Mouse (Mus musculus) midbrain, embryonic 16.5 days (tissue): ENCODE data around the gene Taf1c. TPM values are rescaled to one million over a fixed set of nuclear protein-coding genes. Genes with fewer than 3 reads are reported as not detected.

Source experiments
- ATAC-seq: fragments of 200-750 bp; cut with Nextera tagmentation; 2 replicates; pipeline ENCODE4 v1.8.0; 2017; ENCODE audit warnings: moderate TSS enrichment
- H3K27ac ChIP-seq: fragments of 300-500 bp; sonication (generic); 2 replicates; pipeline ENCODE4 v1.5.1; 2014; ENCODE audit warnings: mild to moderate bottlenecking, low read length, mixed read lengths
- H3K27me3 ChIP-seq: fragments of 300-500 bp; sonication (generic); 2 replicates; pipeline ENCODE4 v1.6.1; 2014; ENCODE audit warnings: low read depth, low read length, mixed read lengths; ENCODE audit not compliant: control insufficient read depth, insufficient read depth
- H3K36me3 ChIP-seq: fragments of 300-500 bp; sonication (generic); 2 replicates; pipeline ENCODE4 v1.6.1; 2014; ENCODE audit warnings: mild to moderate bottlenecking, low read length, moderate library complexity, mixed read lengths; ENCODE audit not compliant: control insufficient read depth, insufficient read depth
- H3K4me1 ChIP-seq: fragments of 300-500 bp; sonication (generic); 2 replicates; pipeline ENCODE4 v1.6.1; 2014; ENCODE audit warnings: mild to moderate bottlenecking, low read length, mixed read lengths; ENCODE audit not compliant: control insufficient read depth, insufficient read depth
- H3K4me2 ChIP-seq: fragments of 300-500 bp; sonication (generic); 2 replicates; pipeline ENCODE4 v1.6.1; 2014; ENCODE audit warnings: mild to moderate bottlenecking, low read length, mixed read lengths
- H3K4me3 ChIP-seq: fragments of 300-500 bp; sonication (generic); 2 replicates; pipeline ENCODE4 v1.5.1; 2014; ENCODE audit warnings: low read depth, mild to moderate bottlenecking, low read length, moderate library complexity, mixed read lengths
- H3K9ac ChIP-seq: fragments of 300-500 bp; sonication (generic); 2 replicates; pipeline ENCODE4 v1.6.1; 2014; ENCODE audit warnings: low read depth, low read length, mixed read lengths
- H3K9me3 ChIP-seq: fragments of 300-500 bp; sonication (generic); replicated peaks from 2 replicates; pipeline ENCODE4 v1.6.1; 2014; ENCODE audit warnings: mild to moderate bottlenecking, low read length, mixed read lengths; ENCODE audit not compliant: control insufficient read depth, poor library complexity, severe bottlenecking
- WGBS: fragments of 180-500 bp; shearing (Covaris S2); extraction: QIAGEN DNeasy Blood & Tissue Kit; methylation state at CpG from one replicate; pipeline ENCODE4 v1.1.7; 2014; 5-methylcytosine and 5-hydroxymethylcytosine counted together
- polyA plus RNA-seq: library from polyadenylated mRNA; unstranded; fragments of >200 nt; fragmentation: Nextera tagmentation; extraction: Ambion mirVana; gene quantifications from 2 replicates; pipeline ENCODE4 v1.2.1, GENCODE M21; 2015

Gene Taf1c
- polyA plus RNA-seq, result 14.3 and 14.6 TPM in 2 replicates

GRCm38 (mm10) chr8:119604996-119605395 is at the start of gene Taf1c:
TSS of gene Taf1c (minus strand) at chr8:119605222.
- H3K27ac ChIP-seq, result peak within 1 kb of the TSS; percentile 55; the same call in 1 of the 2 replicates
- WGBS, result 0% methylated on average over 23 of the region's 23 CpGs
- no peaks in the 10 kb centered on the region for H3K9me3 ChIP-seq
- H3K4me2 ChIP-seq, result peak within 1 kb of the TSS; percentile 60
- peaks cover 7% of the 10 kb centered on the region for H3K36me3 ChIP-seq
- ATAC-seq, result peak; percentile 85
- no peaks in the 10 kb centered on the region for H3K27me3 ChIP-seq
- peak within 1 kb of the TSS; percentile 66 for H3K4me3 ChIP-seq
- peaks cover 9% of the 10 kb centered on the region for H3K4me1 ChIP-seq
- H3K9ac ChIP-seq, result peak within 1 kb of the TSS; percentile 77

DNA sequence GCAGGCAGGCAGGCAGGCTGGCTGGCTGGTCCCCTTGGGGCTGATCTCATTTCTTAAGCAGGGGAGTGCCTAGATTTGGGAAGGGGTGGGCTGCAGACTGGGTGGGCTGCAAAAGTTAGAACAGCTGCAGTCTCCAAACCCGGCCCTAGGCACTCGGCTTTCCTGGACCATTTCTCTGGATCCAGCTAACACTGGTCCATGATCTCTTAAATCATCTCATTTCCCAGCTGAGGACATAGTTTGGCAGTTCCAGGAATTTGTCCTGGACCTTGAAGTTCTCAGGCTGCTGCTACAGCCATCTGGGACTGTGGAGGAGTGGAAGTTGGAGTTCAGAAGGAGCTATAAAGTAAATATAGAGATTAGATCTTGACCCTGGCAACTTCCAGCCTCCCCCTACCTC is 46.3 kb upstream of the Taf1c start:
- H3K4me2 ChIP-seq, result no peak overlapping the region
- H3K27me3 ChIP-seq, result no peaks in the 10 kb centered on the region
- no peaks in the 10 kb centered on the region for H3K36me3 ChIP-seq
- WGBS, result 63% methylated on average over 2 of the region's 2 CpGs
- no peak for ATAC-seq
- no peaks in the 10 kb centered on the region for H3K4me1 ChIP-seq
- no peak overlapping the region for H3K27ac ChIP-seq
- no peaks in the 10 kb centered on the region for H3K9me3 ChIP-seq
- no peak overlapping the region for H3K9ac ChIP-seq
- H3K4me3 ChIP-seq, result no peak overlapping the region

- Histone ChIP-seq H3K27ac (no peak overlapping the region), H3K4me3 (no peak overlapping the region), H3K4me1 (peaks cover 4% of the 10 kb centered on the region; the same call in 1 of the 2 replicates), H3K9me3 (no peaks in the 10 kb centered on the region), H3K9ac (no peak overlapping the region), H3K27me3 (no peaks in the 10 kb centered on the region), H3K36me3 (no peaks in the 10 kb centered on the region), H3K4me2 (no peak overlapping the region)
- WGBS, result 83% methylated on average over 7 of the region's 7 CpGs
- no peak for ATAC-seq
These were observed 41.8 kb upstream of the Taf1c start for GRCm38 (mm10) chr8:119646846-119647245.

DNA sequence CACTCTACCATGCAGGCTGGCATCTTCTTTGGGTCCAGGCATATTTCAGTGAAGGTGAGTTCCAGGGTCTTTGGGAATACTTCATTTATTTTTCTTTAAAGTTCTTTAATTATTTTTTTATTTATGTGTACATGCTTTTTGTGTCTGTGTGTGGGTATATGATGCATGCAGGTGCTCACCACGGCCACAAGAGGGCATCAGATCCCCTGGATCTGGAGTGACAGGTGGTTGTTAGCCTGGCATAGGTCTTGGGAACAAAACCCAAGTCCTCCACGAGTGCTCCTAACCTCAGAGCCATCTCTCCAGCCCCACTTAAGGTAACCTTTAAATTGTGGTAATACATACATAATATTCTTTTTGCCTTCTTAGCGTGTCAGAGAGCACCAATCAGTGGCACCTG is 41.2 kb upstream of the Taf1c start:
- no peak overlapping the region for H3K27ac ChIP-seq
- 80% methylated on average over 3 of the region's 3 CpGs for WGBS

DNA sequence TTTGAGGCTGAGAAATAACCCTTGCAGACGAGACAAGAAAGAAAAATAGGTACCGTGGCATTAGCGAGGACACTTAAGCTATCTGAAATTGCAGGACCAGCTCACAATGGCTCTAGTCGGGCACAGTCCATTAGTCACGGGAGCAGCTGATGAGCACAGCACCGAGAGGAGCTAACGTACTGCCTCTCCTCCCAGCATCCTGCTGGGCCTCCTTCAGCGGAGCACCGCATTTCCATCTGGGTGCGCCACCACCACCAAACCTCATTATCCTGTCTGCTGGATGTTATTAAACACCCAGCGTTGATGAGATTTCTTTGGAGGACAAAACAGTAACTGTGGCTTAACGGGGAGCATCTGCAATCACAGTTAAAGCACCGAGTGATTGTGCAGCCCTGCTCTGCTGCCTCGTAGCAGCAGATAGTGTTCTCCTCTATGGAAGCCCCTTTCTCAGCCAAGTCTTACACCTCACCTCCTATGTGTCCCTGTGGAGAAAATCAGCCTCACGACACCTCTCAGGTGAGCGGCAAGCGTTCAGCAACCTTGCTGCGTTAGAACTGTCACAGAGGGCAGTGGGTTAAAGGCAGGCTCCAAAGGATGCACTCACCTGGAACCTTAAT is 40.1 kb upstream of the Taf1c start:
- Histone ChIP-seq H3K27me3 (no peaks in the 10 kb centered on the region), H3K4me1 (peaks cover 4% of the 10 kb centered on the region; the same call in 1 of the 2 replicates), H3K4me2 (no peak overlapping the region), H3K9ac (0 out of 2 replicates have a peak overlapping the region, but pooled peaks have one; percentile 14), H3K9me3 (no peaks in the 10 kb centered on the region), H3K4me3 (no peak overlapping the region), H3K36me3 (no peaks in the 10 kb centered on the region), H3K27ac (peak overlapping the region; percentile 68)
- WGBS, result 29% methylated on average over 18 of the region's 18 CpGs
- ATAC-seq, result peak; percentile 82

More for the DNA sequence above, 41.2 kb upstream of the Taf1c start:
- H3K4me2 ChIP-seq, result no peak overlapping the region
- H3K4me1 ChIP-seq, result peaks cover 4% of the 10 kb centered on the region; the same call in 1 of the 2 replicates
- ATAC-seq, result no peak
- H3K9ac ChIP-seq, result no peak overlapping the region
- H3K27me3 ChIP-seq, result no peaks in the 10 kb centered on the region
- H3K36me3 ChIP-seq, result no peaks in the 10 kb centered on the region
- H3K4me3 ChIP-seq, result no peak overlapping the region
- H3K9me3 ChIP-seq, result no peaks in the 10 kb centered on the region

GRCm38 (mm10) chr8:119644429-119644960 is 39.5 kb upstream of the Taf1c start:
- no peak overlapping the region for H3K4me3 ChIP-seq
- ATAC-seq, result peak; percentile 74
- no peaks in the 10 kb centered on the region for H3K36me3 ChIP-seq
- no peaks in the 10 kb centered on the region for H3K9me3 ChIP-seq
- no peaks in the 10 kb centered on the region for H3K27me3 ChIP-seq
- H3K4me1 ChIP-seq, result peaks cover 4% of the 10 kb centered on the region; the same call in 1 of the 2 replicates
- peak overlapping the region; percentile 68 for H3K27ac ChIP-seq
- WGBS, result 64% methylated on average over 17 of the region's 17 CpGs
- H3K4me2 ChIP-seq, result no peak overlapping the region
- H3K9ac ChIP-seq, result no peak overlapping the region

DNA sequence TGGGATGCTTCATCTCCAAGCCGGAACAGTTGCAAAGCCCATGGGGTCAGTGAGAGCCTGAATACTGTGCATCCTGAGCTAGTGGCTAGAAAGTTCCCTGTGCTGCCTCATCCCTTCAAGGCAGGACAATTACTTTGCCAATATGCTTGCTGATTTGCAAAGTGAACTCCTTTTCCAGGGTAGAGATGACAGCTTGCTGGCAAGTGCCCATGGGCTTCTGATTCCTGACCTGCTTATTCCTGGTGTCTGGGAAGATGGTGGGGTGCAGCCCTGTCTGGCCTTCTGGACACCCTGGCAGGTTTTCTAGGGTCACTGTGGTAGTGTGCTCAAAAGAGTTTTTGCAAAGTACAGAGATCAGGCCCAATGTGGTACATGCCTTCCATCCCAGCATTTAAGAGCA is 37.9 kb upstream of the Taf1c start:
- no peak overlapping the region for H3K4me3 ChIP-seq
- H3K9me3 ChIP-seq, result no peaks in the 10 kb centered on the region
- no peaks in the 10 kb centered on the region for H3K36me3 ChIP-seq
- no peak overlapping the region for H3K4me2 ChIP-seq
- H3K4me1 ChIP-seq, result peaks cover 4% of the 10 kb centered on the region; the same call in 1 of the 2 replicates
- H3K27ac ChIP-seq, result no peak overlapping the region
- 92% methylated on average over 1 of the region's 1 CpGs for WGBS
- H3K9ac ChIP-seq, result no peak overlapping the region
- no peak for ATAC-seq
- H3K27me3 ChIP-seq, result no peaks in the 10 kb centered on the region

DNA sequence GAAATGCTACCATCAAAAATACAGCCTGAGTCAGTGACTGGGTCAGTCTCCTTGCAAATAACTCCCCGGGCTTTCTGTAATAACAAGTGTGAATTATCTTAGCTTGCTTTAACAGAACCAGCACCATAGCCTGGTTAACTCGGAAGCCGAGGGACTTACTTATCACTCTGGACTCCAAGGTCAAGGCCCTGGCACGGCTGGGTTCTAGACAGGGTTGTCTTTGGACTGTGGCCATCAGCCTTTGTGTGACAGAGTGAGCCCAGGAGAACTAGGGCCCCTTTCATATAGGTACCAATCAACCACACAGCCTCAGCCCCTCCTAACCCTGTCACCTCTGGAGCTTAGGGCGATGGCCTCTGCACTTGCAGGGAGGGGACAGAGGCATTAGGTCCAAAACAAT is 36.0 kb upstream of the Taf1c start:
- Histone ChIP-seq H3K4me1 (peaks cover 4% of the 10 kb centered on the region; the same call in 1 of the 2 replicates), H3K27ac (no peak overlapping the region), H3K9ac (no peak overlapping the region), H3K27me3 (no peaks in the 10 kb centered on the region), H3K9me3 (no peaks in the 10 kb centered on the region), H3K4me3 (no peak overlapping the region), H3K36me3 (no peaks in the 10 kb centered on the region), H3K4me2 (no peak overlapping the region)
- 85% methylated on average over 5 of the region's 5 CpGs for WGBS
- ATAC-seq, result no peak

DNA sequence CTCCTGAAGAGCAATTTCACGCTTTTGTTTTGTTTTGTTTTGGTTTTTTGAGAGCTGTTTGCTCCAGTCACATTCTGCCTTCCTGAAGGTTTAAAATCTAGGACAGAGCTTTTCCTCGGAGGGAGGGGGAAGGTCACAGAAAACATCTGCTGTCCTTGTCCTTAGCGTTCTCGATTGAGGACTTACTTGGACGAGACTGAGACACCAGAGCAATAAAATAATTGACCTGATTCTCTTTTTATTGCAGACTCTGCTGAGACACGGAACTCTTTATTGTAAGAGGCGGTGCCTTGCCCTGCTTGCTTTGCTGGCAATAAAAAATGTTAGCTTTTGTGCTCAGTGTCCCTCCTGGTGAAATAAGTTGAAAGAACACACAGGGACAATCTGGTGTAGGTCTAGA is 34.8 kb upstream of the Taf1c start:
- Histone ChIP-seq H3K36me3 (no peaks in the 10 kb centered on the region), H3K9ac (no peak overlapping the region), H3K27ac (no peak overlapping the region), H3K27me3 (peaks cover 4% of the 10 kb centered on the region; the same call in 1 of the 2 replicates), H3K4me2 (no peak overlapping the region), H3K9me3 (no peaks in the 10 kb centered on the region), H3K4me3 (no peak overlapping the region), H3K4me1 (peaks cover 6% of the 10 kb centered on the region; the same call in 1 of the 2 replicates)
- 64% methylated on average over 7 of the region's 7 CpGs for WGBS
- no peak for ATAC-seq
